Mouse (Mus musculus) kidney, adult 2 months (tissue): ENCODE results near the gene Mad2l2.

ENCODE experiments used
- CTCF ChIP-seq: fragments of 200-500 bp; conservative IDR thresholded peaks from 2 replicates; pipeline ENCODE4 v1.5.1; 2011; ENCODE audit warnings: low read depth, mild to moderate bottlenecking, control low read depth, low read length, moderate library complexity, mixed read lengths; ENCODE audit not compliant: insufficient read depth, insufficient read length
- POLR2A ChIP-seq: fragments of 200-500 bp; IDR thresholded peaks from one replicate; pipeline ENCODE4 v1.6.1; 2011; ENCODE audit warnings: low read depth, low read length, control low read depth

DNA sequence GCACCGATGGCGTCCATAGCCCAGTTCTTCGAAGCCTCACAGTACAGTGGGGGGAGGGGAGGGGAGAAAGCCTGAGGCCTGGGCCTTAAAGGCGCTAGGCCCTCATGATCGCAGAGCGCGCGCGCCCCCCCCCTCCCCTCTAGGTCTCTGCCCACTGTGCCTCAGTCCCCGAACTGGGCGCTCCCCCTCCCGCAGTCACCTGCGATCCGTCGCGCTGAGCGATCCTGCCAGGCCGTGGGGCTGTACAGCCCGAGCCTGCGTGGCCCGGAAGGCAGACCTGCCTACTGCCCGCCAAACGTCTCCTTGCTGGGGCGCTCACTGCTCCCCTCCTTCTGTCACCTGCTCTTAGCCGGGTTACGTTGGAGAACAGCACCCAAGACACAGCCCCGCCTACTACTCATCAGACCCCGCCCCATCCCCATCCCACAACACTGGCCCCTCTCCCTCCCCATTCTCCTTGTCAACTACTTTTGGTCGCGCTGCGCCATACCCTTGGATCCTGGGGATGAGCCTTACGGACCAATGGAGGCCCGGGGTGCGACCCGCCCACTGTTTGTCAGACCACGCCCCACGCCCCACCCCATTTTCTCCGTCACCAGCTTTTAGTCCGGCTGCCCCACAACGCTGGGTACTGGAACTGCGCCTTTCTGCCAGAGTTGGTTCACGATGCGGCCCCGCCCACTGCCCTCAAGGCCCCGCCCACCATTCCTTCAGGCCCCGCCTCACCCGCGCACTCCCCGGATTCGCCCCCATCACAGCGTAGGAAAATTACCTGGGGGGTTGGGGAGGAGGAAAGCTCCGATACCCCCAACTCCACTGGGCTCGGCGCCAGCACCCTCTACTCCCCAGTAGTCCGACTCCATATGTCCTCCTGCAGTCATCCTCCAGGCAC lies 29.6 kb downstream of the Mad2l2 start:
- TF ChIP-seq POLR2A = peak; percentile 54
- 0 out of 2 replicates have a peak, but pooled peaks have one; percentile 19 for TF ChIP-seq CTCF
